Mouse (Mus musculus) stomach, embryonic 15.5 days (tissue): ENCODE measurements around the gene Sec14l5. TPM values are rescaled to one million over a fixed set of nuclear protein-coding genes. Genes with fewer than 3 reads are reported as not detected.

ENCODE experiments used
- ATAC-seq: fragments of 200-750 bp; cut with Nextera tagmentation; 2 replicates; pipeline ENCODE4 v1.8.0; 2017; ENCODE audit warnings: low read depth, moderate number of reproducible peaks, moderate TSS enrichment; ENCODE audit not compliant: insufficient read depth, low FRiP score
- H3K27ac ChIP-seq: fragments of 300-500 bp; sonication (generic); 2 replicates; pipeline ENCODE4 v1.5.1; 2015; ENCODE audit warnings: mild to moderate bottlenecking, inconsistent platforms
- H3K27me3 ChIP-seq: fragments of 300-500 bp; sonication (generic); replicated peaks from 2 replicates; pipeline ENCODE4 v1.6.1; 2015; ENCODE audit warnings: inconsistent platforms
- H3K36me3 ChIP-seq: fragments of 300-500 bp; sonication (generic); 2 replicates; pipeline ENCODE4 v1.6.1; 2015; ENCODE audit warnings: inconsistent platforms
- H3K4me1 ChIP-seq: fragments of 300-500 bp; sonication (generic); 2 replicates; pipeline ENCODE4 v1.6.1; 2015; ENCODE audit warnings: inconsistent platforms
- H3K4me2 ChIP-seq: fragments of 300-500 bp; sonication (generic); 2 replicates; pipeline ENCODE4 v1.6.1; 2015; ENCODE audit warnings: mild to moderate bottlenecking, inconsistent platforms
- H3K4me3 ChIP-seq: fragments of 300-500 bp; sonication (generic); replicated peaks from 2 replicates; pipeline ENCODE4 v1.5.1; 2015; ENCODE audit warnings: inconsistent platforms
- H3K9ac ChIP-seq: fragments of 300-500 bp; sonication (generic); 2 replicates; pipeline ENCODE4 v1.6.1; 2015; ENCODE audit warnings: inconsistent platforms
- H3K9me3 ChIP-seq: fragments of 300-500 bp; sonication (generic); 2 replicates; pipeline ENCODE4 v1.6.1; 2016; ENCODE audit warnings: inconsistent platforms
- WGBS: fragments of 180-500 bp; shearing (Covaris S2); methylation state at CpG from one replicate; pipeline ENCODE4 v1.1.7; 2015; 5-methylcytosine and 5-hydroxymethylcytosine counted together
- polyA plus RNA-seq: library from polyadenylated mRNA; unstranded; fragments of >200 nt; fragmentation: Nextera tagmentation; extraction: Ambion mirVana; gene quantifications from 2 replicates; pipeline ENCODE4 v1.2.1, GENCODE M21; 2015

Sec14l5 gene
- polyA plus RNA-seq, 1 experiment from 2014 or later = 0.14 TPM

GRCm38 (mm10) chr16:5132401-5132801 lies 14.5 kb upstream of the Sec14l5 start, which contains the start of gene Ppl:
TSS of gene Ppl (minus strand) at chr16:5132421.
- WGBS = under 1% methylated on average over 33 of the region's 39 CpGs
- H3K9me3 ChIP-seq = no peaks in the 10 kb centered on the region
- H3K36me3 ChIP-seq = no peaks in the 10 kb centered on the region
- H3K9ac ChIP-seq = peak within 1 kb of the TSS; percentile 16; the same call in 1 of the 2 replicates
- H3K27ac ChIP-seq = peak within 1 kb of the TSS; percentile 51; the same call in 1 of the 2 replicates
- peak within 1 kb of the TSS; percentile 63 for H3K4me2 ChIP-seq
- peak within 1 kb of the TSS; percentile 50 for H3K4me3 ChIP-seq
- ATAC-seq = peak; percentile 81
- H3K27me3 ChIP-seq = peaks cover 35% of the 10 kb centered on the region
- H3K4me1 ChIP-seq = peaks cover 29% of the 10 kb centered on the region

GRCm38 (mm10) chr16:5134623-5135330 lies 12.1 kb upstream of the Sec14l5 start:
- Histone ChIP-seq H3K27me3 (peaks cover 31% of the 10 kb centered on the region), H3K9ac (no peak overlapping the region), H3K27ac (peak overlapping the region; percentile 89), H3K36me3 (no peaks in the 10 kb centered on the region), H3K9me3 (no peaks in the 10 kb centered on the region), H3K4me1 (peaks cover 32% of the 10 kb centered on the region), H3K4me2 (no peak overlapping the region), H3K4me3 (no peak overlapping the region)
- WGBS = 63% methylated on average over 14 of the region's 14 CpGs
- no peak for ATAC-seq

DNA sequence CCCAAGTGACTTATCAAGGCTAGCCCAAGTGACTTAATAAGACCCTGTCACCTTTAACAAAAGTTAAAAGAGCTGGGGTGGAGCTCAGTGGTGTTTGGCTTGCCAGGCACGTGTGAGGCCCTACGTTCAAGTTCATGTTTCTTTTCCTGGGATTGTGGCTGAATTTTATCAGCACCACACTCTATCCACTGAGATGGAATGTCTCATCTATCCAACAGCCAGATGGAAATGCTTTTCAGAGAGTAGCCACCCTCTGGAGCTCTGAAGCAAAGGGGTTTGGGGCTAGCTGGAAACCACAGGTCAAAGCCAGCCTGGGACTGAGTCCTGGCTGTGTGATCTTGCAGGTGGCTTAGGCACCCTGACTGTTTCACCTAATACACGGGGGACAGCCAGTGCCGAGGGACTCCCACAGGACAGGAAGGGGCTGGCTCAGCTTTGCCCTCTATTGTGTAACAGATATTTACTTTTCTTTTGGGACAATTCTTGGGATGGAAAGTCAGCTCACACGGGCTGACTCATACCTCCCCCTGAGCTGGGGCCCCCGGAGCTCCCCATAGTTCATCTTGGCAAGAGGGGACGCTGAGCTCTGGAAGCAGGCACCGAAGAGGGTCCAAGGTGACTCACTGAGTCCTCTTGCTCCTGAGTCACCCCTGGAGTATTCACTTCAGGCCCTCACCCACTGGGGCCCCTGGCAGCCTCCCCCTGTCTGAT lies 11.2 kb upstream of the Sec14l5 start:
- Histone ChIP-seq H3K4me2 (no peak overlapping the region), H3K9ac (no peak overlapping the region), H3K4me1 (peaks cover 34% of the 10 kb centered on the region), H3K27me3 (peaks cover 28% of the 10 kb centered on the region), H3K36me3 (no peaks in the 10 kb centered on the region), H3K27ac (peak overlapping the region; percentile 89), H3K9me3 (no peaks in the 10 kb centered on the region), H3K4me3 (no peak overlapping the region)
- peak; percentile 5; the same call in 1 of the 2 replicates for ATAC-seq
- WGBS = 58% methylated on average over 8 of the region's 8 CpGs

GRCm38 (mm10) chr16:5136505-5136904 lies 10.4 kb upstream of the Sec14l5 start:
- Histone ChIP-seq H3K27ac (peak overlapping the region; percentile 89), H3K4me1 (peaks cover 34% of the 10 kb centered on the region), H3K9ac (no peak overlapping the region), H3K4me3 (no peak overlapping the region), H3K4me2 (0 out of 2 replicates have a peak overlapping the region, but pooled peaks have one; percentile 21), H3K9me3 (no peaks in the 10 kb centered on the region), H3K36me3 (no peaks in the 10 kb centered on the region), H3K27me3 (peaks cover 20% of the 10 kb centered on the region)
- ATAC-seq = peak; percentile 73
- WGBS = 16% methylated on average over 4 of the region's 4 CpGs

GRCm38 (mm10) chr16:5137006-5137540 lies 9.8 kb upstream of the Sec14l5 start:
- no peak for ATAC-seq
- Histone ChIP-seq H3K36me3 (no peaks in the 10 kb centered on the region), H3K4me2 (no peak overlapping the region), H3K9ac (no peak overlapping the region), H3K4me1 (peaks cover 28% of the 10 kb centered on the region), H3K4me3 (no peak overlapping the region), H3K9me3 (no peaks in the 10 kb centered on the region), H3K27me3 (peaks cover 14% of the 10 kb centered on the region), H3K27ac (peak overlapping the region; percentile 89; the same call in 1 of the 2 replicates)
- 61% methylated on average over 12 of the region's 12 CpGs for WGBS

GRCm38 (mm10) chr16:5139741-5140140 lies 7.2 kb upstream of the Sec14l5 start:
- peaks cover 15% of the 10 kb centered on the region for H3K4me1 ChIP-seq
- H3K27ac ChIP-seq = no peak overlapping the region
- ATAC-seq = no peak; the same call in 1 of the 2 replicates
- 28% methylated on average over 4 of the region's 4 CpGs for WGBS
- no peak overlapping the region for H3K4me3 ChIP-seq
- no peaks in the 10 kb centered on the region for H3K27me3 ChIP-seq
- H3K9me3 ChIP-seq = no peaks in the 10 kb centered on the region
- no peaks in the 10 kb centered on the region for H3K36me3 ChIP-seq
- no peak overlapping the region for H3K4me2 ChIP-seq
- no peak overlapping the region for H3K9ac ChIP-seq

- under 1% methylated on average over 7 of the region's 7 CpGs for WGBS
- no peak overlapping the region for H3K9ac ChIP-seq
- no peaks in the 10 kb centered on the region for H3K27me3 ChIP-seq
- H3K4me2 ChIP-seq = peak overlapping the region; percentile 26; the same call in 1 of the 2 replicates
- no peaks in the 10 kb centered on the region for H3K9me3 ChIP-seq
- peaks cover 3% of the 10 kb centered on the region; the same call in 1 of the 2 replicates for H3K4me1 ChIP-seq
- ATAC-seq = no peak
- no peak overlapping the region for H3K27ac ChIP-seq
- no peaks in the 10 kb centered on the region for H3K36me3 ChIP-seq
- no peak overlapping the region for H3K4me3 ChIP-seq
These were observed 1.3 kb upstream of the Sec14l5 start for GRCm38 (mm10) chr16:5145570-5145969.

GRCm38 (mm10) chr16:5146367-5147036 lies 407 bp upstream of the Sec14l5 start:
- peak; percentile 93 for ATAC-seq
- no peak overlapping the region for H3K27ac ChIP-seq
- no peaks in the 10 kb centered on the region for H3K36me3 ChIP-seq
- peak overlapping the region; percentile 29 for H3K4me3 ChIP-seq
- WGBS = 2% methylated on average over 26 of the region's 26 CpGs
- H3K9ac ChIP-seq = no peak overlapping the region
- H3K9me3 ChIP-seq = no peaks in the 10 kb centered on the region
- H3K4me2 ChIP-seq = peak overlapping the region; percentile 50
- H3K27me3 ChIP-seq = no peaks in the 10 kb centered on the region
- peaks cover 3% of the 10 kb centered on the region; the same call in 1 of the 2 replicates for H3K4me1 ChIP-seq

- no peak overlapping the region for H3K4me3 ChIP-seq
- H3K4me2 ChIP-seq = no peak overlapping the region
- ATAC-seq = no peak
- 77% methylated on average over 10 of the region's 10 CpGs for WGBS
- H3K9ac ChIP-seq = no peak overlapping the region
- H3K4me1 ChIP-seq = peaks cover 3% of the 10 kb centered on the region; the same call in 1 of the 2 replicates
- no peaks in the 10 kb centered on the region for H3K36me3 ChIP-seq
- H3K9me3 ChIP-seq = no peaks in the 10 kb centered on the region
- no peaks in the 10 kb centered on the region for H3K27me3 ChIP-seq
- H3K27ac ChIP-seq = no peak overlapping the region
These were observed 3.6 kb downstream of the Sec14l5 start for GRCm38 (mm10) chr16:5150544-5150943.

DNA sequence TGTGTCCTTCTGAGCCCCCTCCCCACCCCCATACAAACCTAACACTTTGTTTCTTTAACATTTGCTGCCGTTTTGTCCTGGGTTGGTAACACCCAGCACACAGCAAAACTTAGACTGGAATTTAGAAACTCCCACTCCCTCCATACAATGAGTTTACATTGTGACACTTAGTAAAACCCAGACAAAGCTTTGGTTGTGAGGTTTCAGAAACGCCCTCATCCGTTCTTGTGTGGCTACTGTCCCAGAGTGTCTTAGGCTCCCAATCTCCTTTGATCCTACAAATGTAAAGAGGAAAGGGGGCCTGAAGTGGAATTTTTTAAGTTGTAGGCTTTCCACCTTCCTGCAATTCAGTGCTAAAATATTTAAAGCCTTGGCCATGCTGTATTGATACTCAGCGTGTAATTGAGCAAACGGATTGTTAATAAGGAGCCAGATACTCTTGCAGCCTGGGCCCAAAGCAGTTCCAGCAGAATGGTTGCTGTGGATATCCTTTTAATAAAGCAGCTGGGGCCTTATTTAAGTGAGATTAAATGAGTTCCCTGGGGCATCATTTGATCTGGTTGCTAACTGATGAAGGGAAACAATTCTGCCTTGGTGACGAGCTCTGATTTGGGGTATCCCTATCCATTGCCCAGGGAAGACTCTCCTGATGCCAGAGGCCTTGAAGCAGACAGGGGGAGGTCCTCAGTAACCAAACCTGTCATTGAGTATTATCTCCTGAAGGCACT lies 6.6 kb downstream of the Sec14l5 start:
- Histone ChIP-seq H3K9ac (no peak overlapping the region), H3K27me3 (no peaks in the 10 kb centered on the region), H3K27ac (no peak overlapping the region), H3K4me1 (no peaks in the 10 kb centered on the region), H3K4me3 (no peak overlapping the region), H3K4me2 (no peak overlapping the region), H3K9me3 (no peaks in the 10 kb centered on the region), H3K36me3 (no peaks in the 10 kb centered on the region)
- no peak for ATAC-seq
- 57% methylated on average over 6 of the region's 6 CpGs for WGBS

GRCm38 (mm10) chr16:5155014-5155413 lies 8.1 kb downstream of the Sec14l5 start:
- no peaks in the 10 kb centered on the region for H3K4me1 ChIP-seq
- H3K9me3 ChIP-seq = no peaks in the 10 kb centered on the region
- H3K36me3 ChIP-seq = no peaks in the 10 kb centered on the region
- no peak overlapping the region for H3K4me2 ChIP-seq
- H3K9ac ChIP-seq = no peak overlapping the region
- 67% methylated on average over 3 of the region's 3 CpGs for WGBS
- no peak for ATAC-seq
- H3K27ac ChIP-seq = no peak overlapping the region
- no peak overlapping the region for H3K4me3 ChIP-seq
- H3K27me3 ChIP-seq = no peaks in the 10 kb centered on the region
